Mouse (Mus musculus) liver, embryonic 16.5 days (tissue): ENCODE measurements around the gene Frmd8. TPM values are rescaled to one million over a fixed set of nuclear protein-coding genes. Genes with fewer than 3 reads are reported as not detected.

Experiments
- ATAC-seq: fragments of 200-750 bp; cut with Nextera tagmentation; 2 replicates; pipeline ENCODE4 v1.8.0; 2017; ENCODE audit warnings: low read depth, mild to moderate bottlenecking, moderate number of reproducible peaks, moderate library complexity
- H3K27ac ChIP-seq: fragments of 300-500 bp; sonication (generic); 2 replicates; pipeline ENCODE4 v1.5.1; 2014; ENCODE audit warnings: mild to moderate bottlenecking, low read length
- H3K27me3 ChIP-seq: fragments of 300-500 bp; sonication (generic); 2 replicates; pipeline ENCODE4 v1.6.1; 2014; ENCODE audit warnings: low read depth, low read length, mixed read lengths; ENCODE audit not compliant: control insufficient read depth, insufficient read depth
- H3K36me3 ChIP-seq: fragments of 300-500 bp; sonication (generic); 2 replicates; pipeline ENCODE4 v1.6.1; 2014; ENCODE audit warnings: mild to moderate bottlenecking; ENCODE audit not compliant: control insufficient read depth, insufficient read depth
- H3K4me1 ChIP-seq: fragments of 300-500 bp; sonication (generic); 2 replicates; pipeline ENCODE4 v1.6.1; 2014; ENCODE audit warnings: low read depth, low read length, mixed read lengths; ENCODE audit not compliant: control insufficient read depth
- H3K4me2 ChIP-seq: fragments of 300-500 bp; sonication (generic); 2 replicates; pipeline ENCODE4 v1.6.1; 2014; ENCODE audit warnings: low read depth, low read length, mixed read lengths
- H3K4me3 ChIP-seq: fragments of 300-500 bp; sonication (generic); 2 replicates; pipeline ENCODE4 v1.5.1; 2014; ENCODE audit warnings: low read depth, mild to moderate bottlenecking, low read length
- H3K9ac ChIP-seq: fragments of 300-500 bp; sonication (generic); 2 replicates; pipeline ENCODE4 v1.6.1; 2014; ENCODE audit warnings: low read depth, low read length
- H3K9me3 ChIP-seq: fragments of 300-500 bp; sonication (generic); replicated peaks from 2 replicates; pipeline ENCODE4 v1.6.1; 2016; ENCODE audit warnings: low read length; ENCODE audit not compliant: control insufficient read depth
- WGBS: fragments of 180-500 bp; shearing (Covaris S2); extraction: QIAGEN DNeasy Blood & Tissue Kit; methylation state at CpG from one replicate; pipeline ENCODE4 v1.1.7; 2014; ENCODE audit not compliant: insufficient replicate concordance; 5-methylcytosine and 5-hydroxymethylcytosine counted together
- polyA plus RNA-seq: library from polyadenylated mRNA; unstranded; fragments of >200 nt; fragmentation: Nextera tagmentation; extraction: Ambion mirVana; gene quantifications from 2 replicates; pipeline ENCODE4 v1.2.1, GENCODE M21; 2015

The Frmd8 gene
- polyA plus RNA-seq, 1 experiment from 2014 or later: 13.9 TPM

- Histone ChIP-seq H3K4me1 (peaks cover 48% of the 10 kb centered on the region), H3K9me3 (no peaks in the 10 kb centered on the region), H3K4me2 (peak overlapping the region; percentile 31), H3K9ac (peak overlapping the region; percentile 50), H3K36me3 (no peaks in the 10 kb centered on the region), H3K27ac (peak overlapping the region; percentile 82), H3K4me3 (peak overlapping the region; percentile 39), H3K27me3 (no peaks in the 10 kb centered on the region; the same call in 1 of the 2 replicates)
- 39% methylated on average over 7 of the region's 7 CpGs for WGBS
- ATAC-seq: peak; percentile 65
Observed at GRCm38 (mm10) chr19:5878362-5878722, 3.3 kb upstream of the Frmd8 start.

GRCm38 (mm10) chr19:5877618-5878361 lies 2.7 kb upstream of the Frmd8 start, which contains the start of gene Slc25a45:
Slc25a45 (plus strand) TSS chr19:5877808.
- ATAC-seq: peak; percentile 47
- H3K4me1 ChIP-seq: peaks cover 50% of the 10 kb centered on the region
- WGBS: 25% methylated on average over 15 of the region's 15 CpGs
- no peaks in the 10 kb centered on the region for H3K36me3 ChIP-seq
- H3K4me2 ChIP-seq: peak within 1 kb of the TSS; percentile 31
- H3K27ac ChIP-seq: peak within 1 kb of the TSS; percentile 82
- no peaks in the 10 kb centered on the region for H3K9me3 ChIP-seq
- H3K27me3 ChIP-seq: no peaks in the 10 kb centered on the region; the same call in 1 of the 2 replicates
- H3K9ac ChIP-seq: peak within 1 kb of the TSS; percentile 50
- peak within 1 kb of the TSS; percentile 39 for H3K4me3 ChIP-seq

GRCm38 (mm10) chr19:5874391-5874968 lies 594 bp downstream of the Frmd8 start:
- Histone ChIP-seq H3K4me1 (peaks cover 48% of the 10 kb centered on the region), H3K27me3 (no peaks in the 10 kb centered on the region; the same call in 1 of the 2 replicates), H3K9ac (peak overlapping the region; percentile 80), H3K9me3 (no peaks in the 10 kb centered on the region), H3K4me2 (peak overlapping the region; percentile 85), H3K27ac (peak overlapping the region; percentile 69), H3K4me3 (peak overlapping the region; percentile 73), H3K36me3 (no peaks in the 10 kb centered on the region; the same call in 1 of the 2 replicates)
- no peak for ATAC-seq
- WGBS: 5% methylated on average over 13 of the region's 13 CpGs

GRCm38 (mm10) chr19:5872931-5873556 lies 2.0 kb downstream of the Frmd8 start:
- Histone ChIP-seq H3K4me3 (no peak overlapping the region), H3K4me2 (no peak overlapping the region), H3K9ac (no peak overlapping the region), H3K36me3 (no peaks in the 10 kb centered on the region; the same call in 1 of the 2 replicates), H3K27ac (peak overlapping the region; percentile 2), H3K4me1 (peaks cover 38% of the 10 kb centered on the region), H3K9me3 (no peaks in the 10 kb centered on the region), H3K27me3 (no peaks in the 10 kb centered on the region; the same call in 1 of the 2 replicates)
- no peak for ATAC-seq
- WGBS: 44% methylated on average over 19 of the region's 19 CpGs

GRCm38 (mm10) chr19:5872528-5872927 lies 2.5 kb downstream of the Frmd8 start:
- no peak for ATAC-seq
- no peak overlapping the region for H3K9ac ChIP-seq
- H3K4me2 ChIP-seq: peak overlapping the region; percentile 5; the same call in 1 of the 2 replicates
- peaks cover 33% of the 10 kb centered on the region for H3K4me1 ChIP-seq
- 45% methylated on average over 4 of the region's 4 CpGs for WGBS
- H3K27me3 ChIP-seq: no peaks in the 10 kb centered on the region; the same call in 1 of the 2 replicates
- no peaks in the 10 kb centered on the region for H3K9me3 ChIP-seq
- H3K4me3 ChIP-seq: no peak overlapping the region
- H3K27ac ChIP-seq: peak overlapping the region; percentile 2
- no peaks in the 10 kb centered on the region; the same call in 1 of the 2 replicates for H3K36me3 ChIP-seq

GRCm38 (mm10) chr19:5871683-5872082 lies 3.4 kb downstream of the Frmd8 start:
- Histone ChIP-seq H3K4me3 (no peak overlapping the region), H3K4me1 (peaks cover 31% of the 10 kb centered on the region), H3K4me2 (0 out of 2 replicates have a peak overlapping the region, but pooled peaks have one; percentile 2), H3K36me3 (no peaks in the 10 kb centered on the region; the same call in 1 of the 2 replicates), H3K9me3 (no peaks in the 10 kb centered on the region), H3K27ac (peak overlapping the region; percentile 42; the same call in 1 of the 2 replicates), H3K9ac (no peak overlapping the region), H3K27me3 (no peaks in the 10 kb centered on the region; the same call in 1 of the 2 replicates)
- WGBS: 41% methylated on average over 6 of the region's 6 CpGs
- ATAC-seq: no peak

GRCm38 (mm10) chr19:5871273-5871672 lies 3.8 kb downstream of the Frmd8 start:
- Histone ChIP-seq H3K27me3 (no peaks in the 10 kb centered on the region; the same call in 1 of the 2 replicates), H3K4me3 (no peak overlapping the region), H3K27ac (no peak overlapping the region), H3K4me1 (peaks cover 31% of the 10 kb centered on the region), H3K4me2 (0 out of 2 replicates have a peak overlapping the region, but pooled peaks have one; percentile 2), H3K9ac (no peak overlapping the region; the same call in 1 of the 2 replicates), H3K36me3 (no peaks in the 10 kb centered on the region; the same call in 1 of the 2 replicates), H3K9me3 (no peaks in the 10 kb centered on the region)
- WGBS: 32% methylated on average over 7 of the region's 7 CpGs
- peak; percentile 27; the same call in 1 of the 2 replicates for ATAC-seq

GRCm38 (mm10) chr19:5868096-5868495 lies 7.0 kb downstream of the Frmd8 start:
- Histone ChIP-seq H3K4me3 (no peak overlapping the region), H3K36me3 (no peaks in the 10 kb centered on the region; the same call in 1 of the 2 replicates), H3K9me3 (no peaks in the 10 kb centered on the region), H3K4me2 (no peak overlapping the region), H3K27me3 (no peaks in the 10 kb centered on the region), H3K27ac (no peak overlapping the region), H3K9ac (no peak overlapping the region), H3K4me1 (peaks cover 8% of the 10 kb centered on the region)
- WGBS: 66% methylated on average over 6 of the region's 6 CpGs
- no peak for ATAC-seq
